Mouse (Mus musculus): ENCODE data around the gene Mgat3. TPM values are rescaled to one million over a fixed set of nuclear protein-coding genes. Genes with fewer than 3 reads are reported as not detected.

Mgat3 gene
- polyA plus RNA-seq, 1 experiment from 2014 or later = 14.6 TPM

- no peak for ATAC-seq (ENCODE audit: low read depth)
- WGBS = 89% methylated on average over 4 of the region's 4 CpGs
Observed at GRCm38 (mm10) chr15:80163716-80164115, 9.8 kb upstream of the Mgat3 start.

GRCm38 (mm10) chr15:80165396-80165795, 8.1 kb upstream of the Mgat3 start:
- H3K4me1 ChIP-seq (replicated peaks) = 0 out of 2 replicates have a peak, but pooled peaks cover 2% of the 10 kb centered on the region
- no peak overlapping the region for H3K9ac ChIP-seq
- H3K4me2 ChIP-seq = no peak overlapping the region
- no peaks in the 10 kb centered on the region for H3K27me3 ChIP-seq
- H3K36me3 ChIP-seq = peaks cover 24% of the 10 kb centered on the region
- H3K27ac ChIP-seq (replicated peaks) = no peak overlapping the region
- 60% methylated on average over 5 of the region's 5 CpGs for WGBS
- no peak for ATAC-seq (ENCODE audit: low read depth)
- no peaks in the 10 kb centered on the region for H3K9me3 ChIP-seq
- no peak overlapping the region for H3K4me3 ChIP-seq

More at GRCm38 (mm10) chr15:80163716-80164115, 9.8 kb upstream of the Mgat3 start:
- Histone ChIP-seq H3K9me3 (no peaks in the 10 kb centered on the region), H3K36me3 (peaks cover 41% of the 10 kb centered on the region), H3K4me1 (replicated peaks) (peaks cover 8% of the 10 kb centered on the region; the same call in 1 of the 2 replicates), H3K4me3 (no peak overlapping the region), H3K27ac (replicated peaks) (no peak overlapping the region), H3K9ac (no peak overlapping the region), H3K4me2 (no peak overlapping the region), H3K27me3 (no peaks in the 10 kb centered on the region)

- Histone ChIP-seq H3K4me2 (no peak overlapping the region), H3K9ac (no peak overlapping the region), H3K36me3 (no peaks in the 10 kb centered on the region), H3K27ac (replicated peaks) (no peak overlapping the region), H3K27me3 (no peaks in the 10 kb centered on the region), H3K4me3 (no peak overlapping the region), H3K4me1 (replicated peaks) (peaks cover 15% of the 10 kb centered on the region), H3K9me3 (no peaks in the 10 kb centered on the region)
- ATAC-seq (ENCODE audit: low read depth) = no peak
- WGBS = 97% methylated on average over 1 of the region's 1 CpGs
Observed at GRCm38 (mm10) chr15:80169484-80169883, 4.0 kb upstream of the Mgat3 start.

DNA sequence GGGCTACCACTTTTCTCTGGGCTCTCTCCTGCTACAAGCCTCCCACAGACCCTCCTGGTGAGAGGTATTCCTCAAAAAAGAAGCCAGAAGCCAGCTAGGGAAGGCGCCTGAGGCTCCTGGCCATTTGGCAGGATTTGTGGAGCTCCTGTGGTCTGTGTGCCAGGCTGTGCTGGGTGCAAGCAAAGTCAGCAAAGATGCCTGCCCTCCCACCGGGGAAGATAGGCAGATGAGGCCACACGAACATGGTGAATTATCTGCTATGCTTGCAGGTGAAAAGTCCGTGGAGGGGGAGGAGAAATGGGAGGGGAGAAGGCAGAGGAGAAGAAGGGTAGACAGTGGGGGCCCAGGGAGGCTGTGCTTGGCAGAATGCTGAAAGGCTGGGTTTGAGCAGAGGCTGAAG, 3.2 kb upstream of the Mgat3 start:
- peaks cover 24% of the 10 kb centered on the region for H3K4me1 ChIP-seq (replicated peaks)
- H3K9me3 ChIP-seq = no peaks in the 10 kb centered on the region
- no peak overlapping the region for H3K4me2 ChIP-seq
- no peak overlapping the region for H3K4me3 ChIP-seq
- H3K9ac ChIP-seq = no peak overlapping the region
- H3K27ac ChIP-seq (replicated peaks) = no peak overlapping the region
- no peak for ATAC-seq (ENCODE audit: low read depth)
- 49% methylated on average over 4 of the region's 4 CpGs for WGBS
- no peaks in the 10 kb centered on the region for H3K27me3 ChIP-seq
- no peaks in the 10 kb centered on the region for H3K36me3 ChIP-seq

DNA sequence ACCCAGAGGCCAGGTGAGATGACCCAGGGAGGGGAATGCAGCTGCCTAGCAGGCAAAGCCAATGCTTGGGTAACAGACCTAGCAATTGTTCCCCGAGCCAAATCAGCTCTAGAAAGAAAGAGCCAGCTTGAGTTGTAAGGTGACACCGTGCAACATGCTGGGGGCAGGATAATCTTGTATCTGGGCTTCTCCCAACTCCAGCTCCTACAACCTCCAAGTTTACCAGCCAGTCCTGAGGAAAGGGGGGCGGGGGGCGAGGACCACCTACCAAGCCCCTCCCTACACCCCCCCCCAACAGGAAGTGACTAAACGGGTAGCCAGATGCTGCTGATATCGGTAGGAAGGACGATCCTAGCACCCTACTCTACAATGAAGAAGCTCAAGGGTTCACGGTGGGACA, 2.2 kb upstream of the Mgat3 start:
- peak overlapping the region; percentile 38; the same call in 1 of the 2 replicates for H3K27ac ChIP-seq (replicated peaks)

GRCm38 (mm10) chr15:80171791-80172190, 1.7 kb upstream of the Mgat3 start:
- 23% methylated on average over 6 of the region's 6 CpGs for WGBS
- ATAC-seq (ENCODE audit: low read depth) = no peak
- peak overlapping the region; percentile 16 for H3K4me2 ChIP-seq

More for the DNA sequence above, 2.2 kb upstream of the Mgat3 start:
- no peaks in the 10 kb centered on the region for H3K27me3 ChIP-seq
- 10% methylated on average over 8 of the region's 8 CpGs for WGBS
- 0 out of 2 replicates have a peak overlapping the region, but pooled peaks have one; percentile 13 for H3K9ac ChIP-seq
- peak overlapping the region; percentile 16; the same call in 1 of the 2 replicates for H3K4me2 ChIP-seq
- H3K9me3 ChIP-seq = no peaks in the 10 kb centered on the region
- H3K4me1 ChIP-seq (replicated peaks) = peaks cover 33% of the 10 kb centered on the region
- no peak for ATAC-seq (ENCODE audit: low read depth)
- no peaks in the 10 kb centered on the region for H3K36me3 ChIP-seq
- no peak overlapping the region for H3K4me3 ChIP-seq

GRCm38 (mm10) chr15:80173781-80174597, 468 bp downstream of the Mgat3 start:
- ATAC-seq (ENCODE audit: low read depth) = peak; percentile 69
- WGBS = under 1% methylated on average over 45 of the region's 60 CpGs
- peak overlapping the region; percentile 95 for H3K4me3 ChIP-seq
- H3K27me3 ChIP-seq = no peaks in the 10 kb centered on the region
- H3K4me1 ChIP-seq (replicated peaks) = peaks cover 48% of the 10 kb centered on the region
- peak overlapping the region; percentile 97 for H3K27ac ChIP-seq (replicated peaks)
- H3K9ac ChIP-seq = peak overlapping the region; percentile 99
- peak overlapping the region; percentile 75 for H3K4me2 ChIP-seq
- no peaks in the 10 kb centered on the region for H3K36me3 ChIP-seq
- H3K9me3 ChIP-seq = no peaks in the 10 kb centered on the region

More at GRCm38 (mm10) chr15:80171791-80172190, 1.7 kb upstream of the Mgat3 start:
- no peaks in the 10 kb centered on the region for H3K36me3 ChIP-seq
- 0 out of 2 replicates have a peak overlapping the region, but pooled peaks have one; percentile 13 for H3K9ac ChIP-seq
- peaks cover 37% of the 10 kb centered on the region for H3K4me1 ChIP-seq (replicated peaks)
- no peaks in the 10 kb centered on the region for H3K9me3 ChIP-seq
- H3K27me3 ChIP-seq = no peaks in the 10 kb centered on the region
- peak overlapping the region; percentile 38; the same call in 1 of the 2 replicates for H3K27ac ChIP-seq (replicated peaks)
- no peak overlapping the region for H3K4me3 ChIP-seq

DNA sequence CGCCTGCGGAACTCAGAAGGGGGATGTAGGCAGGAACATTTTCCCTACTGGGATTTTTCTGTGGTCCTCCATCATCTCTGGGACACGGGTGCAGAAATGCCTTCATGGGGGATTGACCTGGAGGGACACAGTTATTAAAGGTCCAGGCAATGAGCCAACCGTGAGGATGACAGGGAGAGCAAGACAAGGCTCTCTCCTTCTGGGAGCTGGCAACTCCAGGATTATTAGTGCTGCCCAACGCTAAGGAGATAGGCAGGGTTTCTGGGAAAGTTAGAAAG, 1.0 kb downstream of the Mgat3 start:
- no peaks in the 10 kb centered on the region for H3K36me3 ChIP-seq
- peak overlapping the region; percentile 97 for H3K27ac ChIP-seq (replicated peaks)
- no peaks in the 10 kb centered on the region for H3K27me3 ChIP-seq
- H3K4me2 ChIP-seq = peak overlapping the region; percentile 75
- no peak for ATAC-seq (ENCODE audit: low read depth)
- H3K9me3 ChIP-seq = no peaks in the 10 kb centered on the region
- H3K9ac ChIP-seq = peak overlapping the region; percentile 99
- WGBS = 1% methylated on average over 5 of the region's 5 CpGs
- H3K4me1 ChIP-seq (replicated peaks) = peaks cover 53% of the 10 kb centered on the region
- H3K4me3 ChIP-seq = peak overlapping the region; percentile 95

DNA sequence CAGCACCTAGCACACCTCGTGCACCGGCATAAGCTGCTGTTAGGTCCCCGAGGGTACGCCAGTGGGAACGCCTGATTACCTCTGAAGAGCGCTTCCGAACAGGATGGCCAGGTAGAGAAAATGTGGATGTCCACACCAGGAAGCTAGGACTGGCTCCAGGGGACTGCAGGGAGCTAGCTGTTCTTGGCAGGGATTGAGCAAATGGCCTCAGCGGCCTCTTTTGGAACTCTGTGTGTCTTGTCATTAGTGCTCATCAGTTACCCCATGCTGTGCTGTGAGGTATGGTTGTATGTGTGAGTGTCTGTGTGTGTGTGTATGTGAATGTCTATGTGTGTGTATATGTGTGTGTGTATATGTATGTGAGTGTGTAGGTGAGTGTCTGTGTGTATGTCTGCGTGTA, 1.8 kb downstream of the Mgat3 start:
- Histone ChIP-seq H3K36me3 (no peaks in the 10 kb centered on the region), H3K4me3 (peak overlapping the region; percentile 95), H3K27ac (replicated peaks) (no peak overlapping the region), H3K9ac (peak overlapping the region; percentile 99), H3K27me3 (no peaks in the 10 kb centered on the region), H3K4me2 (peak overlapping the region; percentile 75), H3K4me1 (replicated peaks) (peaks cover 61% of the 10 kb centered on the region), H3K9me3 (no peaks in the 10 kb centered on the region)
- ATAC-seq (ENCODE audit: low read depth) = no peak
- WGBS = 66% methylated on average over 9 of the region's 9 CpGs

GRCm38 (mm10) chr15:80175756-80176155, 2.2 kb downstream of the Mgat3 start:
- Histone ChIP-seq H3K27me3 (no peaks in the 10 kb centered on the region), H3K9me3 (no peaks in the 10 kb centered on the region), H3K4me3 (peak overlapping the region; percentile 95; the same call in 1 of the 2 replicates), H3K9ac (peak overlapping the region; percentile 99), H3K36me3 (0 out of 2 replicates have a peak, but pooled peaks cover 3% of the 10 kb centered on the region), H3K4me1 (replicated peaks) (peaks cover 66% of the 10 kb centered on the region), H3K27ac (replicated peaks) (no peak overlapping the region), H3K4me2 (peak overlapping the region; percentile 75)
- WGBS = 62% methylated on average over 6 of the region's 6 CpGs
- no peak for ATAC-seq (ENCODE audit: low read depth)

DNA sequence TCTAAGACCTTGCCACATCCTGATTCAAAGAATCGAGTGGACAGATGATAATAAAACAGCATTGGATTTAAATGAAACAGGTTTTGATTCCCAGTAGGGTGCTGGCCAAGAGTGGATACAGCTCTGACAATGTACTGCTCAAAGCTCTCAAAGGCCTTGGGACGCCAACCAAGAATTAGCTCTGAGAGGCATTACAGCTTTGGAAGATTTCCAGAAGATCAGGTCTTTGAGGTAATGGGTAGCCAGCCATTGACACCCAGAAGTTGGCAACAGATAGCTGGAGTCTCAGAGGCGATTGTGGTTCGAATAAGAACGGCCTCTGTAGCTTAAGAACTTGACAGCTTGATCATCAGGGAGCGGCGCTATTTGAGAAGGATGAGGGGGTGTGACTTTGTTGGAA, 8.0 kb downstream of the Mgat3 start:
- no peak for ATAC-seq (ENCODE audit: low read depth)
- H3K36me3 ChIP-seq = peaks cover 16% of the 10 kb centered on the region; the same call in 1 of the 2 replicates
- WGBS = 86% methylated on average over 7 of the region's 7 CpGs
- no peak overlapping the region for H3K4me3 ChIP-seq
- H3K4me2 ChIP-seq = no peak overlapping the region
- peaks cover 33% of the 10 kb centered on the region for H3K4me1 ChIP-seq (replicated peaks)
- no peak overlapping the region for H3K27ac ChIP-seq (replicated peaks)
- H3K9me3 ChIP-seq = no peaks in the 10 kb centered on the region
- H3K27me3 ChIP-seq = no peaks in the 10 kb centered on the region
- no peak overlapping the region for H3K9ac ChIP-seq

DNA sequence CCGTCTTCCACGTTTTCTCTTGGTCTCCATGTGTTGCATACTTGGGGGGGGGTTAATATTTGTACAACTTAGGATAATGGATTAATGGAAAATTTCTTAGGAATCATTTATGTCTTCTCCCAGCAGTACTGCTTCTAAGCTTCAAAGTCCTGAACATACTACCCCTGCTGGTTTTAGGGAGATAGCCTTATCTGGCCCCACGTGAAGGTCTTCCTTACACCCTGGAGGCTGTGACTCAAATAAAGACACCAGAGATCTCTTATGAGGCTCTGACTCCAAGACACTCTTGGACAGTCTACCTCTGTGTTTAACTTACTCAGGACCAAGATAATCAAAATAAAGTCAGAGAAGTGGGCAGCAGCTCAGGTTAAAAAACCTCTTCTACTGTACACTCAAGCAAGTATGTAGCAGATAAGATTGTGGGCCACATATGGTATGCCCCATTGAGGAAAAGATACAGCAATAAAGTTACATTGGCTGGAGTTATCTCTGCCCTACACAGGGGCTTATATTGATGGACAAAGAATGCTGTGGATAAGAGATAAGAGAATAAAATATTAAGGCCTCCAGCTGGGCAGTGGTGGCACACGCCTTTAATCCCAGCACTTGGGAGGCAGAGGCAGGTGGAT, 8.7 kb downstream of the Mgat3 start:
- Histone ChIP-seq H3K4me3 (no peak overlapping the region), H3K36me3 (peaks cover 16% of the 10 kb centered on the region; the same call in 1 of the 2 replicates), H3K9ac (no peak overlapping the region), H3K27ac (replicated peaks) (no peak overlapping the region), H3K9me3 (no peaks in the 10 kb centered on the region), H3K4me1 (replicated peaks) (peaks cover 28% of the 10 kb centered on the region), H3K27me3 (no peaks in the 10 kb centered on the region), H3K4me2 (no peak overlapping the region)
- 92% methylated on average over 4 of the region's 4 CpGs for WGBS
- no peak for ATAC-seq (ENCODE audit: low read depth)
